Mouse (Mus musculus) G1E (cell line): ENCODE measurements at regions not wholly inside any gene's neighbourhood (a gene's known extent, or its start where the extent isn't known, plus 50 kb on each side); places are given as distances from the start of the nearest gene placed in this dataset.

Experiments used
- ATAC-seq: 2 replicates; pipeline ENCODE4 v1.8.0; 2016; ENCODE audit warnings: mild to moderate bottlenecking; ENCODE audit not compliant: insufficient number of reproducible peaks, poor library complexity, low FRiP score, severe bottlenecking; ENCODE audit errors: extremely low read depth
- DNase-seq: peaks from one replicate; pipeline ENCODE4 v3.0.0; 2012; ENCODE audit warnings: low spot score
- H3K27me3 ChIP-seq: 2 replicates; pipeline ENCODE4 v1.6.1; 2012; ENCODE audit warnings: mild to moderate bottlenecking, low read length, inconsistent platforms; ENCODE audit not compliant: insufficient read depth
- H3K36me3 ChIP-seq: replicated peaks from 2 replicates; pipeline ENCODE3; 2012; ENCODE audit warnings: mild to moderate bottlenecking, inconsistent platforms
- H3K4me1 ChIP-seq: 2 replicates; pipeline ENCODE4 v1.6.1; 2012; ENCODE audit warnings: low read depth, low read length, inconsistent platforms, mixed read lengths; ENCODE audit not compliant: insufficient read depth
- H3K4me3 ChIP-seq: 2 replicates; pipeline ENCODE4 v1.5.1; 2012; ENCODE audit warnings: low read depth, mild to moderate bottlenecking, inconsistent platforms, low read length, moderate library complexity, mixed read lengths
- H3K9me3 ChIP-seq: replicated peaks from 2 replicates; pipeline ENCODE4 v1.6.1; 2012; ENCODE audit warnings: inconsistent platforms
- CTCF ChIP-seq: IDR thresholded peaks from 2 replicates; pipeline ENCODE4 v1.5.1; 2012; ENCODE audit warnings: low read depth, low read length, inconsistent platforms, mixed read lengths
- GATA1 ChIP-seq: IDR thresholded peaks from 2 replicates; pipeline ENCODE4 v1.6.1; 2012; ENCODE audit warnings: borderline replicate concordance, low read length, inconsistent platforms, mixed read lengths
- GATA2 ChIP-seq: IDR thresholded peaks from 2 replicates; pipeline ENCODE4 v1.6.1; 2012; ENCODE audit warnings: low read depth, low read length, inconsistent platforms, borderline replicate concordance
- POLR2AphosphoS5 ChIP-seq: IDR thresholded peaks from 2 replicates; pipeline ENCODE4 v1.6.1; 2012; ENCODE audit warnings: low read depth, low read length, inconsistent platforms; ENCODE audit not compliant: insufficient replicate concordance
- TAL1 ChIP-seq: conservative IDR thresholded peaks from 2 replicates; pipeline ENCODE4 v1.6.1; 2012; ENCODE audit warnings: low read depth, low read length, inconsistent platforms, mixed read lengths

DNA sequence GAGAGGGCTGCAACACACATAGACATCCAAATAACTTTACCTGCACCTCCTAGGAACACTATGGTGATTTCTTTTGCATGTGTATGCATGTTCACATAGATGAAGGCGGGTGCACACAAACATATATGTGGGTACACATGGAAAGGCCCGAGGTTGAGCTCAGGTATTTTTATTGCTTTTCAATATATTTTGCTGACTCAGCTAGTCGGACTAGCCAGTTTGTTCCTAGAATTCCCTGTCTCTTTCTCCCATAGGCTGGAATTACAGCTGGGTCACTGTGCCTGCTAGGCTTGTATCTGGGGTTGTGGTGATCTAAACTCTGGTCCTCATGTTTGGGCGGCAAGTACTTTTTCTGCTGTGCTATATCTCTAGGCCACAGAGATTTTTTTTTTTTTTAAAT lies 166.1 kb upstream of the Mki67 start:
- ATAC-seq (no peak), DNase-seq (no peak)
- H3K27me3 ChIP-seq: no peaks in the 10 kb centered on the region
- H3K9me3 ChIP-seq: peaks cover 72% of the 10 kb centered on the region
- no peak for TF ChIP-seq GATA2
- H3K4me3 ChIP-seq: no peak overlapping the region
- no peaks in the 10 kb centered on the region for H3K4me1 ChIP-seq
- H3K36me3 ChIP-seq: no peaks in the 10 kb centered on the region

DNA sequence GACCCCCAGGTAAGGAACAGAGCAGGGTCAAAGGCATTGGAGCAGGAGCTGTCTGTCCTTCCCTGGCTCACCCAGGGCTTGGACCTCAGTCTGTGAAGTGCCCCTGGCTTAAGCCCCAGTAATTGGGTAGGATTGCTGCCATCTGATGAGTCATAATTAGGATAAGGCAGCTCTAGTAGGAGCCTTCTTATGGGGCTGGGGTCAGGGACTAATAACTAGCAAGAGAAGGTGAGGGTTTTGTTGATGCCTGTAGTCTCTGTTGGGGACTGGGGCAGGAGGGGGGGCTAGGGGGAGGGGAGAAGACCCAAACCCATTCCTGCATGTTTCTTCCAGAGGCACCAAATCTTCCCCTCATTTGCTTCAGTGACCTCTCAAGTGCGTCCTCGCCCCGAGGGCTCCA lies 172.4 kb upstream of the Mki67 start:
- Histone ChIP-seq H3K27me3 (no peaks in the 10 kb centered on the region), H3K36me3 (no peaks in the 10 kb centered on the region), H3K9me3 (peaks cover 64% of the 10 kb centered on the region), H3K4me3 (no peak overlapping the region), H3K4me1 (no peaks in the 10 kb centered on the region)
- DNase-seq: no peak
- TF ChIP-seq TAL1: no peak
- TF ChIP-seq CTCF: no peak
- no peak for TF ChIP-seq GATA2
- no peak for TF ChIP-seq POLR2AphosphoS5
- TF ChIP-seq GATA1: no peak
- ATAC-seq: no peak

DNA sequence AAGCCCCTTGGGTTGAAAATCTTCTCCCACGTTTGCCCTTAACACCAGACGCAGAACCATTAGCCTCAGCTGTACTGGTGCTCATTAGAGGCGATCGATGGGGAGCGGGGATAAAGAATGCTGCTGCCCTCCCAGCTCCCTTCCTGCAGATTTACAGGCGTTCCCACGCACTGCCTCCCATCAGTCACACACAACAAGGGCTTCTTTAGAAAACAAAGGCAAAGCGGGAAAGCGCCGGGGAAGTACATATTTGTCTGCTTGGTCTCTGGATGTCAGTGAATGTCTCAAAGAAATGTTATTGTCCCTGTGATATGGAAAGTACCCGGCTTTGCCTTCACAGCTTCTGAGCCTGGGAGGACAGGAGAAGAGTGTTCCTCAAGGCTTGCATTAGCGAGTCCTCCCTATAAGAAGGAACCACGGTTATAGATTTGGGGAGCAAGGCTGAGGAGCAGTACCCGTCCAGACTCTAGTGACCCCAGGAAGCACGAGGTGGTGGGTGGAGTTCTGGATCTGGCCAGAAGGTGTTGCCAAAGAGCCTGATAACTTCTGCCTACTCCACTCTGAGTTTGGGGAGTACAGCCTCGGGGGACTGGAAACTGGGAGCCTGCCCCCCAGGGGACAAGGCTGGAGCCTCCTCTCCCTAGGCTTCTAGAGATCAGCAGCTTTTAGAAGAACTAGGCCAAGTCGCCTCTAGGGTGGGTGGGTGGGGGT lies 173.0 kb upstream of the Mki67 start:
- peaks cover 65% of the 10 kb centered on the region for H3K9me3 ChIP-seq
- no peak overlapping the region for H3K4me3 ChIP-seq
- no peak for DNase-seq
- ATAC-seq: no peak
- no peaks in the 10 kb centered on the region for H3K36me3 ChIP-seq
- TF ChIP-seq GATA1 (no peak), GATA2 (no peak)
- H3K4me1 ChIP-seq: no peaks in the 10 kb centered on the region
- no peaks in the 10 kb centered on the region for H3K27me3 ChIP-seq

DNA sequence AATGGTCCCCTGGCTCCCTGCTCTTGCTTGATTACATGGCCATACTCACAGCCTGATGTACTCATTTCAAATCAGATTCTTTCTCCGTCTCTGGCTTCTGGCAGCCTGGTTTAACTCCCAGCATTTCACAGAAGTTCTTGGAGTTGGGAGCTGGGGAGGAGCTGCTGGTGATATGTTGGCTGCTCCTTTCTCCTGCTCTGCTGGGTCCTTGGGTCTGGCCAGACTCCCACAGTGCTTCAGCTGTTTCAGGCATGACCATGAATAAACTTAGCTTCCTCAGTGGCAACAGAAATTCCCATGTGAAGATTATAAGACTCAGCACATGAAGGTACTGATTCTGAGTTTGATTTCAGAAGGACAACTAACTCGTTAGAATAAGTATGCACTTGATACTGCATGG lies 182.7 kb upstream of the Mki67 start:
- ATAC-seq (no peak), DNase-seq (no peak)
- Histone ChIP-seq H3K9me3 (peaks cover 54% of the 10 kb centered on the region), H3K4me3 (no peak overlapping the region), H3K4me1 (no peaks in the 10 kb centered on the region), H3K27me3 (no peaks in the 10 kb centered on the region), H3K36me3 (no peaks in the 10 kb centered on the region)
- no peak for TF ChIP-seq POLR2AphosphoS5
- TF ChIP-seq TAL1: no peak
- TF ChIP-seq GATA2: no peak
- no peak for TF ChIP-seq CTCF

DNA sequence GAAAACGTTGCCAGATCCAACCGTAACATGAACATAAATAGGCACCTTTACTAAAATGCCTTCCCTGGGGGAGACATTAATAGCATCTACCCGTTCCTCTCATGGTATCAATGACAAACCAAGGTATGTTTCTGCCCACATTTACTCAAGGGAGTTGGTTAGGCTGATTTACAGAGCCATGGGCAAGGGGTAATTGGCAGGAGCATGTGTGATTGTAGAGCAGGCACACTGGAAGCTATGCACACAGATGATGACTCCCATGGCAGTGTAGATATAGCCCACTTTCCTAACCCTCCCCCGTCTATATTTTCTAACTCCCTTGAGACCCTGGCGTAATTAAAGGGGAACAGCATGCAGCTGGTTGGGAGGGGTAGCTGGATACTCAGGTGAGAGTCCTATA lies 183.6 kb upstream of the Mki67 start:
- TF ChIP-seq POLR2AphosphoS5: no peak
- no peak for TF ChIP-seq GATA2
- no peak for TF ChIP-seq TAL1
- no peak overlapping the region for H3K4me3 ChIP-seq
- H3K9me3 ChIP-seq: peaks cover 59% of the 10 kb centered on the region
- H3K27me3 ChIP-seq: no peaks in the 10 kb centered on the region
- ATAC-seq (no peak), DNase-seq (no peak)
- no peaks in the 10 kb centered on the region for H3K4me1 ChIP-seq
- H3K36me3 ChIP-seq: no peaks in the 10 kb centered on the region

DNA sequence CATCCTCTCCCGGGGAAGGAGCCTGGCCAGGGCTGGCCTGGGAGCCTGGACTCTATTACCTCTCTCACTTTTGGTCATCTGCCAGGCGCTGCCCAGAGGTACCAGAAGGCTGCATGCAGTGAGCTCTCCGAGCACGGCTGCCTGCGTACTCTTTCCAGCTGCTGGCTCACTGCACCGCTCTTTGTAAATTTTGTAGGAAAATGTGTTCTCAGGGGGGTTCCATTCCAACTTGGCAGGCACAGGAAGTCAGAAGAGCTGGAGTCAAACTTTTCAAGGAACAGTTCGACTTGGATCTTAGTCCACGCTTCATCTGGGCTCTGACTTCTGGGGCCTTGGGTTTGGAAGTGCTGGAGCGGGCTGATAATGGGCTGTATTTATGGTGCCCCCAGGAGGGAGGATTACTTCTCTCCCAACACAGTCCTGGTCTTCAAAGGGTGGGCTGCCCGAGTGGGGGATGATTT lies 184.7 kb upstream of the Mki67 start:
- DNase-seq: no peak
- no peak for ATAC-seq

More for the DNA sequence above, 184.7 kb upstream of the Mki67 start:
- Histone ChIP-seq H3K4me1 (no peaks in the 10 kb centered on the region), H3K4me3 (no peak overlapping the region), H3K9me3 (peaks cover 59% of the 10 kb centered on the region), H3K36me3 (no peaks in the 10 kb centered on the region), H3K27me3 (no peaks in the 10 kb centered on the region)
- no peak for TF ChIP-seq CTCF
- TF ChIP-seq TAL1: no peak
- TF ChIP-seq GATA1: no peak
- no peak for TF ChIP-seq POLR2AphosphoS5
- no peak for TF ChIP-seq GATA2
